Mouse (Mus musculus) inflammation-experienced regulatory T-cells, adult 6 months (primary cell): ENCODE results near the gene Scd3. TPM values are rescaled to one million over a fixed set of nuclear protein-coding genes. Genes with fewer than 3 reads are reported as not detected.
"Not testable (repeated sequence)": the region's sequence is repeated elsewhere in the genome, so short reads cannot be mapped to it uniquely, and the experiment has no call there.

Experiments used
- ATAC-seq: one replicate; pipeline ENCODE4 v1.8.0; 2017
- polyA plus RNA-seq, 3 experiments: library from polyadenylated mRNA; unstranded; fragments of 100-300 nt; shearing (Covaris generic); gene quantifications; one replicate each; pipeline ENCODE4 v1.2.1; 2017

Scd3 gene
- polyA plus RNA-seq, 3 experiments from 2014 or later = not detected

DNA sequence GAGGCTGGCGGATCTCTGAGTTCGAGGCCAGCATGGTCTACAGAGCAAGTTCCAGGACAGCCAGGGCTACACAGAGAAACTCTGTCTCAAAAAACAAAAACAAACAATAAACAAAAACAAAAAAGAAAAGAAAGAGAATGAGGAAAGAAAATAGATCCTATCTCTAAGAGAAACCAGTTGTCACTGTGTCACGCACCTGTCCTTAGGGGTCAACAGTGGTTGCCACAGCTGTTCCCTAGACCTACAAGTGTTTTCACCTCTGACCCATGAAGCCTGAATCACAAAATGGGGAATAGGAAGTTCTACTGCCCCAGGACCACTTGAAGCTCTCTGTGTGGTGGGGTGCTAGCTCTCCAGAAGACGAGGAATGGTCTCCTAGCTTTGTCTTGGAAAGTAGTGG lies 71.4 kb downstream of the Scd3 start:
- ATAC-seq = no peak

DNA sequence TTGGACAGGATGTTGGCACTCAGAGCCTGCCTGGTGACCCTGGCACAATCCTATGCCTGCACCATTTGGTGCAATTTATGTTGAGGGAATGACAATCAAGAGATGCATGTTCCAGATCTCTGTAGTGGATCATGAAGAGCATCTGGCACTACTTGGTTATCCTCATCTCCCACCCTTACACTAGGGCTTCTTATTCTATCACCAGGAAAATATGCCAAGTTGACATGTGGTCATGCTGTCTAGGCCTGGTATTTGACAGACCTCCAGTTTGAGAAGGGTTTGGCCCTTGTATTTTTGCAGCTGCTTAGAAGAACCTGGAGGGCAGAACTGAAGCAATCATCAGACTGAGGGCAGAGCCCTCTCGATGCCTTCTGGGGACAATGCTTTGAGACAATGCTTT lies 72.3 kb downstream of the Scd3 start:
- ATAC-seq = no peak

DNA sequence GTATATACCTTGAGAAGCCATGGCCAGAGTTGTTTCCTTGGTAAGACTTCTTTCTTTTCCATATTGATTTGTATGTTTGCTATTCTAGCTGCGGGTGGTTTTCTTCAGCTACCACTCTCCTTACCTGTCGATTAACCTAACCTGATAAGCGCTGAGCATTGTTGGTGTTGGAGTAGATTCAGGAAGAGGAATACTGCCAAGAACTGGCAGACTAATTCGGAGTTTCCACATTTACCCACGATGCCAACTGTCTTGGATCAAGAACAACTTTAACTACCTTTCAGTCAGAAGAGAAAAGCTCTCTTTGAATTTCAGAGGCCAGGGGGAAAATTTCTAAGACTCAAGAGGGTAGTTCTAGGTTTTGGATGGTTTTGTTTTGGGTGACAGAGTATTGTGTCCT lies 73.8 kb downstream of the Scd3 start:
- ATAC-seq = no peak

DNA sequence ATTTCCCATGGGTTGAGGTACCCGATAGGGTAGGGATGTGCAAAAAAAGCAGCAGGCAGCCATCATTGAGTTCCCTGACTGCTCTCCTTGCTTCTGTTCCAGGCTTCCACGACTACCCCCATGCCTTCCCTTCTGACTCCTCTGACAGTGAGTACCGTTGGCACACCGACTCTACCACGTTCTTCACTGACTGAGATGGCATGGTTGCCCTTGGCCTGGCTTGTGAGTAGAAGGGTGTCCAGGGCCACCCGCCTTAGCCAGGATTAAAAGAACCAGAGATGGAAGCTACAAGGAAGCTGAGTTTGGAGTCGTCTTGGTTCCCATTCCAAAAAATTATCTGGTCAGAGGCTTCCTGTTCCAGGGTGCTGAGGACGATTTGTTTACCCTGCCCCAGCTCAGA lies 74.9 kb downstream of the Scd3 start:
- no peak for ATAC-seq

DNA sequence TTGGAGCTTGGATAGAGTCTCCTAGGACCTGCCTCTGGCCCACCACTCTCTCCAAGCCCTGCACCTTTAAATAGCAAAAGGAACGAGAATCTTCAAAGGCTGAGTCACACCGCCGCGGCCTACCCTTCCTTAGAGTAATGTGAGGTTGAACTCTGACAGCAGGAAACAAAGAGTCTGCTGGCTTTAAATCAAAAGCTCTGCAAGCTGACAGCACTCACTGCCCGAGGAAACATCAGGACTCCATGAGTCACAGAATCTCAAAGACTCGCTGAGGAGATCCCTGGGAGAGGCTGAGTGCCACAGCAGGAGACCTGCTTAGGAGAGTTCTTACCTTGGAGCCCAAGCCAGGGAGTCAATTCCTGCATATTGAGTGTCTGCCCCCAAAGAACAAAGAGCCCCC lies 77.7 kb downstream of the Scd3 start:
- peak; percentile 25 for ATAC-seq

DNA sequence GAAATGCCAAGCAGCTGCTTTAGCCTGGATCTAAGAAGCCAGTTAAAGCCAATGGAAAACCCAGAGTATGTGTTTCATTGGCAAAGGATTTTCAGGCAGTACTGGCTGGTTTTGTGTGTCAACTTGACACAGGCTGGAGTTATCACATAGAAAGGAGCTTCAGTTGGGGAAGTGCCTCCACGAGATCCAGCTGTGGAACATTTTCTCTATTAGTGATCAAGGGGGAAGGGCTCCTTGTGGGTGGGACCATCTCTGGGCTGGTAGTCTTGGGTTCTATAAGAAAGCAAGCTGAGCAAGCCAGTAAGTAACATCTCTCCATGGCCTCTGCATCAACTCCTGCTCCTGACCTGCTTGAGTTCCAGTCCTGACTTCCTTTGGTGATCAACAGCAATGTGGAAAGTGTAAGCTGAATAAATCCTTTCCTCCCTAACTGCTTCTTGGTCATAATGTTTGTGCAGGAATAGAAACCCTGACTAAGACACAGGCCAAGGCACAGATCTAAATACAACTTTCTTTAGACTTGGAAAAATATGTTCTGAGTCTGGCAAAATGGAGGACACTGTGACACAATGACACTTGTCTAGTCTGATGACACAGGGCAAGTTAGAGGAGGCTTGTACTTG lies 78.9 kb downstream of the Scd3 start:
- ATAC-seq = not testable (repeated sequence)

DNA sequence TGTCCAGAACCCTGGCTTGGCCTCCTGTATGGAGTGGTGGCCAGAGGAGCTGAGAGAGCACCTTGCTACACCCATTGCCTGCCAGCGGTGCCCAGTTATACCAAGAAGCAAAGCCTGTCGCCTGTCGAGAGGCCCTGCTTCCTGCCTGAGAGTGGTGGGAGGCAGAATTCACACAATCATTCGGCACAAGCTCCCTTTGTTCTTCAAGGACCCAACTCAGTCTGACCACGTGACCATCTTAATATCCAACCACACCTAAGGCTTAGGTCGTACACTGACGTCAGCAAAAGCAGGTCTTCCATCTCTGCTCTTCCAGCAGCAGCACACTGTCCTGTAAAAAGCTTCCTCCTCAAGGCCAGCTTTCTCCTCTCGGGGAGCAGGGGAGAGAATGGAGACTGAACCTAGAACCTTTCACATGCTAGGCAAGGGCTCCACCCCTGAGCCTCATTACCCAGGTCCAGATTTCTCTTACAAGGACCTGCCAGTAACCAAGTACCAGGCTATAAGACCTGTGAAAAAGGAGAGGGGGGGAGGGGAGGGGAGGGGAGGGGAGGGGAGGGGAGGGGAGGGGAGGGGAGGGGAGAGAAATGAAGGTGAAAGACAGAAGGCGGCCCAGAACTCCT lies 79.6 kb downstream of the Scd3 start:
- peak; percentile 43 for ATAC-seq

DNA sequence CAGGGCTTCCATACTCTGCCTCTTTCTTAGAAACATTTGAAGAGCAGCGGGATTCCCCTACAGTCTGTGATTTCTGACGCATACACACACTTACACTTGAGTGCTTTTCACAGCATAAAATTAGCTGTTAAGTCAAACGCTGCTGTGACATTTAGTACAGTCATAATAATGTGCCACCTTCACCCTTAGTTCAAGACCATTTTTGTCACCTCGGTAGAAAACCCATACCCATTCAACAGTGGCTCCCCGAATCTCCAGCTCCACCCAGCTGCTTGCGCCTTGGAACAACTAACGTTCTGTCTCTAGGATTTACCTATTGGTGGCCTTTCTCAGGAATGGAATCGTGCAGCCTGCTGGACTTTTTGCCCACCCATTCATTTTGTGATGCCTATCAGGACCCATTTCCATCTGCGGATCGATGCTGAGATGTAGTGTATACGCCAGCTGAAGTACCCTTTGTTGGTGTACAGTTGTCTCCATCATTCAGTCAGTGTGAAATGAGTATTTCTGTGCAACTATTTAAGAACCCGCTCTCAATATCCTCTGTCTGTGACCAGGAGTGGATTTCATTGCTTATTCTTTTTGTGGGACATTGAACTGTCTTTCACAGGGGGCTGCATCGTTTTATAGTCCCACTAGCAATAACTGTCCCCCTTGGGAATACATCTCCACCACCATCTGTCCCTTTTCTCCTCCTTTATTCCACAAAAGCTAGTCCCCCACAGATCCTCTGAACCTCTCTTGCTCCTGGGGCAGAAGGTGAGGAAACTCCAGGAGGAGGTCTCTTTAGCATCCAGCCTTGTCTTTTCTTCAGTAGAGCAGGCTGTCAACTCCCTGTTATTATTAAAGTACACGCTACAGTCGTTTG lies 80.3 kb downstream of the Scd3 start:
- peak; percentile 38 for ATAC-seq

DNA sequence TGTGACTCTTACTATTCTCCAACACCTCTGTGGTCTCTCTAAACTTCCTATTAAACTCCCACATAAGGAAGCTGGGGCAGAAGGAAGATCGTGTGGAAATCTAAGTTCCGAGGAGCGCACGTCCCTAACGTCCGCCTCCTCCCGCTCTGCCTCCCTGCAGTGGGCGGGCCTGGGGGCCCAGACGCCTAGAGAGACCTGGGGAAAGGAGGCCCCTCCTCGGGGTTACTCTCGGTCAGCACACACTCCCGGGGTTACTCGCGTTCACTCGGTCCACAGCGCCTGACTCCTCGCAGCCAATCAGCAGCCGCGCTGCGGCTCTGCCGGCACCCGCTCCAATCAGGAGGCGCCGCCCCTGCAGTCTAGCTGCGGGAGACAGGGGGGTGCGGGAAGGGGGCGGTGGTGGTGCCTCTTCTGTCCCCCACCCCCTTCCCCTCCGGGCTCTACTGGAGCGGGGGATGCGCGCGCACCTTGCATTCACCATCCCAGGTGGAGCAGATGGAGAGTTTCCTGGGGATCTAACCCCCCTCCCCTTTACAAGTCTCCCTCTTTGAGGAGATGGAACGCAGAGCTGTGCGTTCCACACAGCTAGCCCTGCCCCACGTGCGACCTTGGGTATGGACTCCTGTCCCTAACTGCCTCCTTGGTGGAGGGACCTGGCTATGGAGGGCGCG lies 81.1 kb downstream of the Scd3 start:
- ATAC-seq = peak; percentile 77

DNA sequence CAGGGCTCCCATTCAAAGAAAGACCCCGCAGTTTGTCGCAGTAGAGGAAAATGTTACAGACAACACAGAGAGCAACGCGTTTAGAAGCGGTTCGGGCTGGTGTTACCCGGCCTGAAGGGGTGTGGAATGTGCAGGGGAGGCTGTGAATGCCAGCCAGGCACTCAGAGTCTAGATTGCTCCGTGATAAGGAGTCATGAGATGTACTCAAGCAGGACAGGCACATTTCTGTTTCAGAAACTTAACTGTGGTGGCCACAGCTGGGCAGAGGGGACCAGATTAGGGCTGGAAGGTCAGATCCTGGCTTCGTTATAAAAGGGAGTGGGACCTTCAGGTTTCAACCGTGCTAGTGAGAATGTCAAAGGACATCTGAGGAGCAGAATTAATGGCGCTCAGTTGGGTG lies 81.7 kb downstream of the Scd3 start:
- ATAC-seq = no peak

DNA sequence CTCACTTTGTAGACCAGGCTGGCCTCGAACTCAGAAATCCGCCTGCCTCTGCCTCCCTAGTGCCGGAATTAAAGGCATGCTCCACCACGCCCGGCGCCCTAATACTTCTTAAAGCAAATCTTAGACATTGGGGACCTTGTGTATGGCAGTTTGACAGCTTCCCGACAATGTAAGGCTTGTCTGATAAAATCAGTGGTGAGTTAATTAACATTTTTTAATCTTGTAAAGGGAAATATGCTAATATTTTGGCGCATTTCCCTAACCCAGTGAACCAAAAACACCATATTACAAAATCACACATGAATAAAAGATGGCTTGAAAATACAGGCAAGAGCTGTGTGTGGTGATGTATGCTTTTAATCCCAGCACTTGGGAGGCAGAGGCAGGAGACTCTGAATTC lies 82.5 kb downstream of the Scd3 start:
- no peak for ATAC-seq

DNA sequence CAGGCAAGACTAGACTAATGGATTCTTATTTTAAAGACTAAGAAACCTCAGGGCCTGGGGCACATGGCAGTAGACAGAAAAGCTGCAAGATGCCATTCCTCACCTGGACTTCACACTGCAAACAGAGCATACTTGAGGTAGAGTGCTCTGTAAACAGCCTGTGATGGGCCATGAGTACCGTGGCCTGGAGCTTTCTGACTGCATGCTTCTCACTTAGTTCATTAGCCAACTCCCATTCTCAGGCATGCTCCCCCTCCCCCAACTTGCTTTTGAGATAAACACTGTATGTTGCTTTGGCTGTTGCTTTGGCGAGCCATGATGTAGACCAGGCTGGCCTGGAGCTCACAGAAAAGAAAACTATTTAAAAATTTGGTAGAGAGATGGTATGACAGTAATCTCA lies 83.0 kb downstream of the Scd3 start:
- no peak for ATAC-seq

DNA sequence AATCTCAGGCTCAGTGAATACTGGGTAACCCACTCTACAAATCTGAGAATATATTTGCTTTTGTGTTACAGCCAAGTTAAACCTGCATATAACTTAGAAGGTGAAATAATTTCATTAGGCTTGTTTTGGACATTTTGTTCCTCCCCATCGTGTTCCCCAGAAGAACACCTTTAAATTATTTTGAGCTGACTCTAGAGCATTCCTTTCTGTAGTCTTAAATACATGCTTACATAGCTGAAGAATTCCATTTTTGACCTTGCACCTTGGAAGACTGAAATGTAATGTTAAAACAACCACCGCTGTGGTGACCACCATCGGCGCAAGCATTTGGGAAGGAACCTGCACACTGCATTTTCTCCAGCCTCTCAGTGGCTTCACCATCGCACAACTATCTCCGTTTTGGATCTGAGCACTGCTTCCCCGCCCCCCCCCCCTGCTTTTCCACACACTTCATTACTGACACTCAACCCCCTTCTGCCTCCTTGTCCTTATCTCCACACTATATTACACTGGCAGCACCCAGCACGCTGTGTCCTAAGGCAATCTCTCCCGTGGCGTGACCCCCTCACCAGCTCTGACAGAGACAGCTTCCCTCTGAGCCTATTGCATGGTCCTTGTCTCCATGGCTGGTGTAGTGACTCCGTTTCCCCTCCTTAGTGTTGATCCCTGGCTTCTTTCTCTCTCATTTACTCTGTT lies 84.5 kb downstream of the Scd3 start:
- ATAC-seq = no peak

DNA sequence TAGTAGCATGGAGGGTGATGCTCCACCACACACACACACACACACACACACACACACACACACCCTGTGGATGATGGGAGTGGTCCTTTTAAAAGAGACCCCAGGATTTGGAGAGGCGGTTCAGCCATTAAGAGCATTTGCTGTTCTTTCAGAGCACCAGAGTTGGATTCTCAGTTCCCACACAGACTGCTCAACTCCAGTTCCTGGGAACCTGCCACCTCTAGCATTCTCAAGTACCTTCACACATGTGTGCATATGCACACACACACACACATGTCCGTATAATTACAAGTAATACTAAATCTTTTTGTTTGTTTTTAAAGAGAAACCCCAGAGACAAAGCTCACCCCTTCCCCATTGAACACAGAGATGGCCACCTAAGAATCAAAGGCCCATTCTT lies 89.0 kb downstream of the Scd3 start:
- ATAC-seq = no peak

DNA sequence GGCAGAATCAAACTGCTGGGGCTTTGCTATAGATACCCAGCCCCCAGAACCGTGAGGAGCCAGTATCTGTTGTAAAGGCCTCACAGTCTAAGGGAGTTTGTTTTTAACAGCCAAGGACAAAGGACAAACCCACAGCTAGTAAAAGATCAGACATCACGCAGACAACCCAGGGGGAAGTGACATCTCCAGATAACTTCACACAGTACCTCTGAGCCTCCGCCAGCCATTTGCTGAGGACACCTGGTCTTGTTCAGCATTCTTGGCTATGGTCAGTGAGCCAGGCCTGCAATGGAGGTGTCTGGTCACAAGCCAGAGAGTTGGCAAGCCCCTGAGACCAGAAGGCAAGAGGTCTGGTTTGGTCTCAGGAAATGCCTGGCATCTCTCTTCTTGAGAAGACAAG lies 89.4 kb downstream of the Scd3 start:
- no peak for ATAC-seq

DNA sequence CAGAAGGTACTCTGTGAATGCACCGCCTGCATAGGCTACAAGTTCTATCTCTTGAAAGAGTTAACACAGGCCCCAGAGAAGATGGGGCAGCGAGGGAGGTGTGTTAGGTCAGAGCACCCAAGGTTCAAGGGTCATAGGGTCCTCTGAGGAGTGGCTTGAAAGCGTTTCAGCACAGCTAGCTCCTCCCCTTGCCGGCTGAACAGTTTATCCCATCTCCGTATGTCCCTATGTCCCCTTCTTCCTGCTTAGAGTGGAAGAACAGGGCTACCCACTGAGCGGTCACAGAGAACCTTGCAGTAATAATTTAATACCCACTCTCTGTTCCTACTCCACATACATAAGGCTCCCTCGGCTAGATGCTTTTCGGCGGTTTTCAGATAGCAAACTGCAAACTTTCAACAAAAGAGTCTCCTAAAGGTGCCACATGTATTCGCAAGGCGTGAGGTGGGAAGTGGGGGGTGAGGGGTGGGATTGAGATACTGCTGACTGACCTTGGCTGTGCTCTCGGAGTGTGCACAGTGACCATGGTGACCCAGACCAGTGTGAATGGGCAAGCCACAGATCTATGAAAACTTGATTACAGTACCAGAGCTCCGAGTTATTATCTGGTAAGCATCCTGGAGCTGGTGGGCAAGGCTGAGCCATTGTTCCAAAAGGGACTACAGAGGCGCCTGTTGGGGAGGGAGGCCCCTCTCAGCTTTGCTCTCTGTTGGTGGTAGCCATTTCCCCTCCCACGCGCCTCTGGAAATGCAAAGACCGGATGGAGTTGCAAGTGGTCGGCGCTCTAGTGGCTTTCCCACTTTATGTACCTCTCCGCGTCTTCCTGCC lies 90.1 kb downstream of the Scd3 start, which contains the start of gene Scd2:
Gene Scd2 (plus strand): TSS at position 734 of the 828 bp plus-strand sequence.
- ATAC-seq = peak; percentile 35

Other genes with a start within 250 kb of the Scd3 start
- not detected for gene Cpn1, start 216.7 kb upstream of the Scd3 start, polyA plus RNA-seq
- not detected for gene Cyp2c23, start 174.1 kb upstream of the Scd3 start, polyA plus RNA-seq
- gene Erlin1, start 133.5 kb upstream of the Scd3 start, polyA plus RNA-seq = 1 to 10 TPM; 3.2 to 7.6 (median 3.3) TPM
- gene Chuk, start 95.8 kb upstream of the Scd3 start, polyA plus RNA-seq = 10 to 100 TPM; 39.5 to 49.3 (median 40.2) TPM
- 10 to 100 TPM; 23.2 to 37.0 (median 28.4) TPM for gene Cwf19l1, start 67.4 kb upstream of the Scd3 start, polyA plus RNA-seq
- gene Bloc1s2, start 56.8 kb upstream of the Scd3 start, polyA plus RNA-seq = 100 to 1,000 TPM; 122 to 144 (median 132) TPM
- gene Pkd2l1, start 10.8 kb upstream of the Scd3 start, polyA plus RNA-seq = under 1 TPM in 1 of 3 experiments, not detected in 2; 0.10 TPM
- 10 to 100 TPM; 24.8 to 27.3 (median 25.3) TPM for gene Scd2, start 90.4 kb downstream of the Scd3 start, polyA plus RNA-seq
- gene Scd4, start 129.8 kb downstream of the Scd3 start, polyA plus RNA-seq = under 1 TPM; 0.29 to 0.81 (median 0.55) TPM
- gene Scd1, start 204.6 kb downstream of the Scd3 start, polyA plus RNA-seq = 1 to 10 TPM in 2 of 3 experiments, not detected in 1; 1.2 to 1.4 TPM